Mouse (Mus musculus) spleen, postnatal 0 days (tissue): ENCODE data around the gene Fgfr1op. TPM values are rescaled to one million over a fixed set of nuclear protein-coding genes. Genes with fewer than 3 reads are reported as not detected.

Experiments used
- polyA plus RNA-seq: library from polyadenylated mRNA; unstranded; fragments of >200 nt; fragmentation: Nextera tagmentation; extraction: Ambion mirVana; gene quantifications from 2 replicates; pipeline ENCODE4 v1.2.1, GENCODE M21; 2015

Gene Fgfr1op
- polyA plus RNA-seq = 17.1 and 17.2 TPM in 2 replicates

GRCm38 (mm10) chr17:8164701-8165607 lies at the start of gene Fgfr1op:
Fgfr1op (plus strand) TSS chr17:8165501.

GRCm38 (mm10) chr17:8147439-8148316 lies 17.6 kb upstream of the Fgfr1op start, which contains the start of the genes Gm49673 and Rnaset2a:
Gm49673 (minus strand) TSS chr17:8147788.
Rnaset2a (minus strand) TSS chr17:8148097.

GRCm38 (mm10) chr17:8235743-8236142 lies 70.4 kb downstream of the Fgfr1op start, which contains the start of gene Ccr6:
Ccr6 (plus strand) TSS chr17:8236043.

Other genes starting within 250 kb of the Fgfr1op start
- 2.1 and 3.1 TPM in 2 replicates for gene Tagap, start 239.5 kb upstream of the Fgfr1op start, polyA plus RNA-seq
- 24.6 and 27.7 TPM in 2 replicates for gene Rsph3a, start 219.9 kb upstream of the Fgfr1op start, polyA plus RNA-seq
- not detected in 2 replicates for gene Gm49673, start 17.7 kb upstream of the Fgfr1op start, polyA plus RNA-seq
- 25.9 and 29.9 TPM in 2 replicates for gene Rnaset2a, start 17.4 kb upstream of the Fgfr1op start, polyA plus RNA-seq
- gene Ccr6, start 70.5 kb downstream of the Fgfr1op start, polyA plus RNA-seq = 0.73 and 1.4 TPM in 2 replicates
- gene Mpc1, start 117.4 kb downstream of the Fgfr1op start, polyA plus RNA-seq = 145 and 155 TPM in 2 replicates
- 82.6 and 83.0 TPM in 2 replicates for gene Sft2d1, start 145.6 kb downstream of the Fgfr1op start, polyA plus RNA-seq
- 0.06 and 0.07 TPM in 2 replicates for gene Prr18, start 172.0 kb downstream of the Fgfr1op start, polyA plus RNA-seq
- gene T2, start 190.5 kb downstream of the Fgfr1op start, polyA plus RNA-seq = 0.13 TPM in 2 replicates